In the genomic region with DNA sequence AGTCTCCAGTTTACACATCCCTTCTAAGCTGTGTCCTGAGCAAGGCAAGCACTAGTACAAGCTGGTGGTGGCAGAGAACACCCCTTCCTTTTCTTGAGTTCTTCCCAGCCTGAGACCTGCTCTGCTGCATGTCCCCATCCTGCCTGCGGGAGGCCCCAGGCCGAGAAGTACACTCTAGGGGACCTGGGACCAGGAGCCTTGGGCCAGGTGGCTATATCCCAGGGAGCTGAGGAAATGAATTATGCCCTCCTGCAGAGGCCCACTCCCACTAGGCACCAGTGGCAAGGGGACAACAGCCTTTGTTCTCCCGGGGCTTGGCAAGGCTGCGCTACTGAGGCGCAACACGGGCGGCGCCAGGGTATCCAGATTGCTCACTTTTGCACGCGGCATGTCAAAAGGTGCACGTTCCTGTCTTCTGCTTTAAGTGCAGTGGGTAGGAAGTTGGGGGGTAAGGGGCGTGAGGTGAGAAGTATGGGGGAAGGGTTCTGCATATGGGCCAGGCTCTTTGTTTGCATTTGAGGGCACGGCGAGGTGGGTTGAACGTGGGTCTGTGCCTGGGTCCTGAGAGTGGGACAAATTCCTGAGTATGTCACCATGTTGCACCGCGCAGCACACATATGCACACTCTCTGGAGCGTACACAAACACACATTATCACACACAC, we compare ENCODE assay signal across 7 mouse cellular contexts. TPM values are rescaled to one million over a fixed set of nuclear protein-coding genes. Genes with fewer than 3 reads are reported as not detected.
DNase-seq lines count a peak whose midpoint lies in the region; ATAC-seq lines count a peak whose summit lies in the region.

No protein-coding gene starts in this region.

- H3K4me3 ChIP-seq in heart, embryonic 14.5 days (ENCODE audit: control insufficient read depth in 1 of 2, insufficient read depth in 1 of 2, low read depth in 1 of 2, low read length in 2 of 2): peak overlapping the region; percentile 47 to 49
- H3K4me3 ChIP-seq in limb, embryonic 13.5 days: peak overlapping the region; percentile 49

- 24% methylated on average over 18 of the region's 18 CpGs for WGBS in heart, embryonic 14.5 days
- WGBS in limb, embryonic 13.5 days: 13% methylated on average over 17 of the region's 18 CpGs

- peak overlapping the region; percentile 68 for H3K4me2 ChIP-seq in heart, embryonic 14.5 days (ENCODE audit: low read length)
- H3K4me2 ChIP-seq in limb, embryonic 13.5 days (replicated peaks): peak overlapping the region; percentile 70

- H3K27me3 ChIP-seq in heart, embryonic 14.5 days (ENCODE audit: control insufficient read depth, insufficient read depth, low read length): no peaks in the 10 kb centered on the region
- H3K27me3 ChIP-seq in limb, embryonic 13.5 days: peaks cover 30% of the 10 kb centered on the region; the same call in 1 of the 2 replicates

- peak overlapping the region; percentile 75; the same call in 1 of the 2 replicates for H3K9ac ChIP-seq in heart, embryonic 14.5 days (ENCODE audit: low read length)
- H3K9ac ChIP-seq in limb, embryonic 13.5 days: no peak overlapping the region

- no peaks in the 10 kb centered on the region for H3K9me3 ChIP-seq in heart, embryonic 14.5 days (ENCODE audit: control insufficient read depth, low read length)
- no peaks in the 10 kb centered on the region for H3K9me3 ChIP-seq in limb, embryonic 13.5 days

- peak; percentile 43; the same call in 1 of the 2 replicates for ATAC-seq in heart, embryonic 14.5 days (ENCODE audit: insufficient number of reproducible peaks, insufficient read depth, low FRiP score, low read depth)
- no peak for ATAC-seq in limb, embryonic 13.5 days (ENCODE audit: low FRiP score, low read depth)

- intact Hi-C loops in gastrocnemius, postnatal 36 days (cut with DNase I): no loop called here

- no peaks in the 10 kb centered on the region for H3K4me1 ChIP-seq in heart, embryonic 14.5 days (ENCODE audit: control insufficient read depth in 2 of 2, insufficient read depth in 2 of 2, low read length in 2 of 2)
- H3K4me1 ChIP-seq in limb, embryonic 13.5 days: no peaks in the 10 kb centered on the region

- peak; percentile 4 for DNase-seq in right cerebral cortex, adult 18-20 months
- DNase-seq in right cerebral cortex, postnatal 14 days: no peak
- DNase-seq in cerebellum, postnatal 25 days: peak; percentile 50 to 59
- DNase-seq in right cerebral cortex, postnatal 4 days: peak; percentile 25
- DNase-seq in gastrocnemius, postnatal 36 days: no peak

- 0 out of 4 replicates have a peak overlapping the region, but pooled peaks of 1 of the 2 experiments have one; percentile 81 for H3K27ac ChIP-seq in heart, embryonic 14.5 days (replicated peaks in 1 of 2; ENCODE audit: control insufficient read depth in 1 of 2, insufficient read depth in 1 of 2, low read depth in 2 of 2, low read length in 2 of 2)
- no peak overlapping the region for H3K27ac ChIP-seq in limb, embryonic 13.5 days

- no peaks in the 10 kb centered on the region for H3K36me3 ChIP-seq in heart, embryonic 14.5 days (ENCODE audit: control insufficient read depth, insufficient read depth, low read length)
- no peaks in the 10 kb centered on the region for H3K36me3 ChIP-seq in limb, embryonic 13.5 days

RNA-seq across cellular contexts. Expression of gene Fgf13, which starts 1.7 kb away (rescaled TPM):
- polyA plus RNA-seq in heart, embryonic 14.5 days (2014; fragmentation: Nextera tagmentation; extraction: Ambion mirVana): 46.1 and 51.7 TPM in 2 replicates
- 18.8 and 19.9 TPM in 2 replicates for polyA plus RNA-seq in limb, embryonic 13.5 days (2015; fragmentation: Nextera tagmentation; extraction: Ambion mirVana)
- 10 to 100 TPM; 46.3 TPM for total RNA-seq in gastrocnemius, postnatal 36 days (2021)

Comparison
In these comparisons a context has a peak if more than half of its experiments do, and no peak if none do; other contexts are left out.
1. DNase-seq: peak in right cerebral cortex, adult 18-20 months (single experiment), cerebellum, postnatal 25 days (2 of 2) and right cerebral cortex, postnatal 4 days (single experiment); none in right cerebral cortex, postnatal 14 days (single experiment) and gastrocnemius, postnatal 36 days (0 of 2).